Mouse (Mus musculus): ENCODE measurements at regions not wholly inside any gene's neighbourhood (a gene's known extent, or its start where the extent isn't known, plus 50 kb on each side); places are given as distances from the start of the nearest gene placed in this dataset.

- H3K4me1 ChIP-seq (ENCODE audit: control insufficient read depth, insufficient read depth, low read length): no peaks in the 10 kb centered on the region; the same call in 1 of the 2 replicates
- WGBS: 74% methylated on average over 4 of the region's 4 CpGs
Measured at GRCm38 (mm10) chr11:64743753-64744152, 235.1 kb upstream of the Elac2 start.

GRCm38 (mm10) chr11:64746146-64746545 lies 232.7 kb upstream of the Elac2 start:
- no peaks in the 10 kb centered on the region; the same call in 1 of the 2 replicates for H3K4me1 ChIP-seq (ENCODE audit: control insufficient read depth, insufficient read depth, low read length)
- H3K36me3 ChIP-seq (ENCODE audit: control insufficient read depth, insufficient read depth, low read length): no peaks in the 10 kb centered on the region
- no peak overlapping the region for H3K9ac ChIP-seq (ENCODE audit: low read length)
- no peaks in the 10 kb centered on the region for H3K9me3 ChIP-seq (ENCODE audit: control insufficient read depth, low read length)
- no peak overlapping the region for H3K4me3 ChIP-seq (ENCODE audit: low read depth, low read length)
- WGBS: 73% methylated on average over 6 of the region's 6 CpGs
- DNase-seq (ENCODE audit: low spot score): no peak
- H3K27me3 ChIP-seq (ENCODE audit: control insufficient read depth, insufficient read depth, low read length): no peaks in the 10 kb centered on the region
- no peak overlapping the region for H3K27ac ChIP-seq (ENCODE audit: low read depth, low read length)
- ATAC-seq (ENCODE audit: insufficient read depth, low FRiP score, low TSS enrichment): no peak
- H3K4me2 ChIP-seq (ENCODE audit: low read depth): no peak overlapping the region

More at GRCm38 (mm10) chr11:64743753-64744152, 235.1 kb upstream of the Elac2 start:
- H3K9me3 ChIP-seq (ENCODE audit: control insufficient read depth, low read length): no peaks in the 10 kb centered on the region
- H3K36me3 ChIP-seq (ENCODE audit: control insufficient read depth, insufficient read depth, low read length): no peaks in the 10 kb centered on the region
- DNase-seq (ENCODE audit: low spot score): no peak
- H3K27me3 ChIP-seq (ENCODE audit: control insufficient read depth, insufficient read depth, low read length): no peaks in the 10 kb centered on the region
- no peak overlapping the region for H3K4me3 ChIP-seq (ENCODE audit: low read depth, low read length)
- H3K9ac ChIP-seq (ENCODE audit: low read length): no peak overlapping the region
- no peak for ATAC-seq (ENCODE audit: insufficient read depth, low FRiP score, low TSS enrichment)
- H3K27ac ChIP-seq (ENCODE audit: low read depth, low read length): no peak overlapping the region
- no peak overlapping the region for H3K4me2 ChIP-seq (ENCODE audit: low read depth)

GRCm38 (mm10) chr11:64749976-64750375 lies 228.9 kb upstream of the Elac2 start:
- H3K9ac ChIP-seq (ENCODE audit: low read length): no peak overlapping the region
- H3K4me3 ChIP-seq (ENCODE audit: low read depth, low read length): no peak overlapping the region
- 56% methylated on average over 9 of the region's 9 CpGs for WGBS
- no peaks in the 10 kb centered on the region for H3K36me3 ChIP-seq (ENCODE audit: control insufficient read depth, insufficient read depth, low read length)
- no peak overlapping the region for H3K27ac ChIP-seq (ENCODE audit: low read depth, low read length)
- H3K9me3 ChIP-seq (ENCODE audit: control insufficient read depth, low read length): no peaks in the 10 kb centered on the region
- no peak for DNase-seq (ENCODE audit: low spot score)
- no peak overlapping the region for H3K4me2 ChIP-seq (ENCODE audit: low read depth)
- no peaks in the 10 kb centered on the region for H3K27me3 ChIP-seq (ENCODE audit: control insufficient read depth, insufficient read depth, low read length)
- no peak for ATAC-seq (ENCODE audit: insufficient read depth, low FRiP score, low TSS enrichment)
- no peaks in the 10 kb centered on the region; the same call in 1 of the 2 replicates for H3K4me1 ChIP-seq (ENCODE audit: control insufficient read depth, insufficient read depth, low read length)

GRCm38 (mm10) chr11:64752299-64752698 lies 226.5 kb upstream of the Elac2 start:
- Histone ChIP-seq H3K4me2 (ENCODE audit: low read depth) (no peak overlapping the region), H3K9me3 (ENCODE audit: control insufficient read depth, low read length) (no peaks in the 10 kb centered on the region), H3K27me3 (ENCODE audit: control insufficient read depth, insufficient read depth, low read length) (no peaks in the 10 kb centered on the region), H3K4me1 (ENCODE audit: control insufficient read depth, insufficient read depth, low read length) (no peaks in the 10 kb centered on the region), H3K27ac (ENCODE audit: low read depth, low read length) (no peak overlapping the region), H3K9ac (ENCODE audit: low read length) (no peak overlapping the region), H3K4me3 (ENCODE audit: low read depth, low read length) (no peak overlapping the region), H3K36me3 (ENCODE audit: control insufficient read depth, insufficient read depth, low read length) (no peaks in the 10 kb centered on the region)
- ATAC-seq (ENCODE audit: insufficient read depth, low FRiP score, low TSS enrichment) (no peak), DNase-seq (ENCODE audit: low spot score) (no peak)
- 70% methylated on average over 3 of the region's 3 CpGs for WGBS

GRCm38 (mm10) chr11:64752816-64753215 lies 226.0 kb upstream of the Elac2 start:
- DNase-seq (ENCODE audit: low spot score) (no peak), ATAC-seq (ENCODE audit: insufficient read depth, low FRiP score, low TSS enrichment) (no peak)
- H3K36me3 ChIP-seq (ENCODE audit: control insufficient read depth, insufficient read depth, low read length): no peaks in the 10 kb centered on the region
- H3K9me3 ChIP-seq (ENCODE audit: control insufficient read depth, low read length): no peaks in the 10 kb centered on the region
- no peaks in the 10 kb centered on the region for H3K4me1 ChIP-seq (ENCODE audit: control insufficient read depth, insufficient read depth, low read length)
- H3K4me3 ChIP-seq (ENCODE audit: low read depth, low read length): no peak overlapping the region
- H3K27me3 ChIP-seq (ENCODE audit: control insufficient read depth, insufficient read depth, low read length): no peaks in the 10 kb centered on the region
- H3K9ac ChIP-seq (ENCODE audit: low read length): no peak overlapping the region
- 49% methylated on average over 7 of the region's 7 CpGs for WGBS
- H3K27ac ChIP-seq (ENCODE audit: low read depth, low read length): no peak overlapping the region
- H3K4me2 ChIP-seq (ENCODE audit: low read depth): no peak overlapping the region

GRCm38 (mm10) chr11:64754076-64754475 lies 224.8 kb upstream of the Elac2 start:
- Histone ChIP-seq H3K27ac (ENCODE audit: low read depth, low read length) (no peak overlapping the region), H3K9me3 (ENCODE audit: control insufficient read depth, low read length) (no peaks in the 10 kb centered on the region), H3K36me3 (ENCODE audit: control insufficient read depth, insufficient read depth, low read length) (no peaks in the 10 kb centered on the region), H3K27me3 (ENCODE audit: control insufficient read depth, insufficient read depth, low read length) (no peaks in the 10 kb centered on the region), H3K9ac (ENCODE audit: low read length) (no peak overlapping the region), H3K4me2 (ENCODE audit: low read depth) (no peak overlapping the region), H3K4me1 (ENCODE audit: control insufficient read depth, insufficient read depth, low read length) (no peaks in the 10 kb centered on the region), H3K4me3 (ENCODE audit: low read depth, low read length) (no peak overlapping the region)
- ATAC-seq (ENCODE audit: insufficient read depth, low FRiP score, low TSS enrichment) (no peak), DNase-seq (ENCODE audit: low spot score) (no peak)
- WGBS: 51% methylated on average over 5 of the region's 5 CpGs

- H3K9me3 ChIP-seq (ENCODE audit: control insufficient read depth, low read length): no peaks in the 10 kb centered on the region
- no peak overlapping the region for H3K4me3 ChIP-seq (ENCODE audit: low read depth, low read length)
- H3K27ac ChIP-seq (ENCODE audit: low read depth, low read length): no peak overlapping the region
- H3K4me2 ChIP-seq (ENCODE audit: low read depth): no peak overlapping the region
- H3K4me1 ChIP-seq (ENCODE audit: control insufficient read depth, insufficient read depth, low read length): no peaks in the 10 kb centered on the region
- 90% methylated on average over 1 of the region's 1 CpGs for WGBS
- no peak overlapping the region for H3K9ac ChIP-seq (ENCODE audit: low read length)
- no peak for DNase-seq (ENCODE audit: low spot score)
- ATAC-seq (ENCODE audit: insufficient read depth, low FRiP score, low TSS enrichment): no peak
- no peaks in the 10 kb centered on the region for H3K36me3 ChIP-seq (ENCODE audit: control insufficient read depth, insufficient read depth, low read length)
- H3K27me3 ChIP-seq (ENCODE audit: control insufficient read depth, insufficient read depth, low read length): no peaks in the 10 kb centered on the region
Measured at GRCm38 (mm10) chr11:64755563-64755962, 223.3 kb upstream of the Elac2 start.

GRCm38 (mm10) chr11:64760626-64761025 lies 218.2 kb upstream of the Elac2 start:
- Histone ChIP-seq H3K27ac (ENCODE audit: low read depth, low read length) (no peak overlapping the region), H3K9me3 (ENCODE audit: control insufficient read depth, low read length) (no peaks in the 10 kb centered on the region), H3K36me3 (ENCODE audit: control insufficient read depth, insufficient read depth, low read length) (no peaks in the 10 kb centered on the region), H3K9ac (ENCODE audit: low read length) (no peak overlapping the region), H3K4me2 (ENCODE audit: low read depth) (no peak overlapping the region), H3K4me1 (ENCODE audit: control insufficient read depth, insufficient read depth, low read length) (no peaks in the 10 kb centered on the region), H3K27me3 (ENCODE audit: control insufficient read depth, insufficient read depth, low read length) (no peaks in the 10 kb centered on the region), H3K4me3 (ENCODE audit: low read depth, low read length) (no peak overlapping the region)
- ATAC-seq (ENCODE audit: insufficient read depth, low FRiP score, low TSS enrichment): no peak
- WGBS: 91% methylated on average over 3 of the region's 3 CpGs
- DNase-seq (ENCODE audit: low spot score): no peak

- WGBS: 73% methylated on average over 3 of the region's 3 CpGs
- Histone ChIP-seq H3K4me3 (ENCODE audit: low read depth, low read length) (no peak overlapping the region), H3K4me1 (ENCODE audit: control insufficient read depth, insufficient read depth, low read length) (no peaks in the 10 kb centered on the region), H3K9me3 (ENCODE audit: control insufficient read depth, low read length) (no peaks in the 10 kb centered on the region), H3K4me2 (ENCODE audit: low read depth) (no peak overlapping the region), H3K27me3 (ENCODE audit: control insufficient read depth, insufficient read depth, low read length) (no peaks in the 10 kb centered on the region), H3K9ac (ENCODE audit: low read length) (no peak overlapping the region), H3K27ac (ENCODE audit: low read depth, low read length) (no peak overlapping the region), H3K36me3 (ENCODE audit: control insufficient read depth, insufficient read depth, low read length) (no peaks in the 10 kb centered on the region)
- ATAC-seq (ENCODE audit: insufficient read depth, low FRiP score, low TSS enrichment) (no peak), DNase-seq (ENCODE audit: low spot score) (no peak)
Measured at GRCm38 (mm10) chr11:64762755-64763154, 216.1 kb upstream of the Elac2 start.
